Mouse (Mus musculus) hindbrain, embryonic 15.5 days (tissue): ENCODE measurements around the gene Nup107. TPM values are rescaled to one million over a fixed set of nuclear protein-coding genes. Genes with fewer than 3 reads are reported as not detected.
"Not testable (repeated sequence)": the region's sequence is repeated elsewhere in the genome, so short reads cannot be mapped to it uniquely, and the experiment has no call there.

Source experiments
- ATAC-seq: fragments of 200-750 bp; cut with Nextera tagmentation; 2 replicates; pipeline ENCODE4 v1.8.0; 2017; ENCODE audit warnings: low read depth, moderate number of reproducible peaks, moderate TSS enrichment; ENCODE audit not compliant: low FRiP score
- H3K27ac ChIP-seq: fragments of 300-500 bp; sonication (generic); replicated peaks from 2 replicates; pipeline ENCODE4 v1.5.1; 2015; ENCODE audit warnings: mild to moderate bottlenecking, inconsistent platforms
- H3K27me3 ChIP-seq: fragments of 300-500 bp; sonication (generic); 2 replicates; pipeline ENCODE4 v1.6.1; 2015; ENCODE audit warnings: control low read depth, inconsistent platforms
- H3K36me3 ChIP-seq: fragments of 300-500 bp; sonication (generic); 2 replicates; pipeline ENCODE4 v1.6.1; 2015; ENCODE audit warnings: control low read depth, inconsistent platforms
- H3K4me1 ChIP-seq: fragments of 300-500 bp; sonication (generic); replicated peaks from 2 replicates; pipeline ENCODE4 v1.6.1; 2015; ENCODE audit warnings: control low read depth, inconsistent platforms
- H3K4me2 ChIP-seq: fragments of 300-500 bp; sonication (generic); 2 replicates; pipeline ENCODE4 v1.6.1; 2015; ENCODE audit warnings: moderate library complexity, mild to moderate bottlenecking, inconsistent platforms
- H3K4me3 ChIP-seq: fragments of 300-500 bp; sonication (generic); 2 replicates; pipeline ENCODE4 v1.5.1; 2015; ENCODE audit warnings: mild to moderate bottlenecking, inconsistent platforms
- H3K9ac ChIP-seq: fragments of 300-500 bp; sonication (generic); 2 replicates; pipeline ENCODE4 v1.6.1; 2015; ENCODE audit warnings: inconsistent platforms
- H3K9me3 ChIP-seq: fragments of 300-500 bp; sonication (generic); 2 replicates; pipeline ENCODE4 v1.6.1; 2016; ENCODE audit warnings: control low read depth, inconsistent platforms
- WGBS: fragments of 180-500 bp; shearing (Covaris S2); methylation state at CpG from one replicate; pipeline ENCODE4 v1.1.7; 2015; 5-methylcytosine and 5-hydroxymethylcytosine counted together
- polyA plus RNA-seq: library from polyadenylated mRNA; unstranded; fragments of >200 nt; fragmentation: Nextera tagmentation; extraction: Ambion mirVana; gene quantifications from 2 replicates; pipeline ENCODE4 v1.2.1, GENCODE M21; 2015

The Nup107 gene
- polyA plus RNA-seq, 1 experiment from 2014 or later = 31.4 TPM

GRCm38 (mm10) chr10:117734104-117734852 is 58.2 kb downstream of the Nup107 start:
- H3K9me3 ChIP-seq, H3K27me3 ChIP-seq, H3K9ac ChIP-seq, H3K27ac ChIP-seq, H3K4me2 ChIP-seq, H3K4me1 ChIP-seq, ATAC-seq, H3K4me3 ChIP-seq: not testable (repeated sequence)
- peaks cover 31% of the 10 kb centered on the region for H3K36me3 ChIP-seq
- 88% methylated on average over 10 of the region's 10 CpGs for WGBS

DNA sequence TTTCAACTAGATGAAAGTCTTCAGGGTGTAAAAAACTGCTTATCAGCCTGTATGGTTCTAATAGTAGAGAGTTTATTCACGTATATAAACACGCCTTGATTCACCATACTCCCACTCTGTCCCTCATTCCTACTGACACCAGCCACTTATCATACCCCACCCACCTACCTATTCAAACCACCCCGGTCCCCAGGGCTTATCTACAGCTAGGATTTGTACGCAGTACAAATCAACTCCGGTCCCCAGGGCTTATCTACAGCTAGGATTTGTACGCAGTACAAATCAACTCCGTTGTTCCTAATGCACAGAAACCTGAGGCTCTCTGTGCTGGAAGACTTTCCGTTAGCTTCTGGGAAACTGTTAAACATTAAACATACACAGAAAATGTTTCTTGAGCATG is 58.9 kb downstream of the Nup107 start:
- H3K27ac ChIP-seq, ATAC-seq, H3K4me1 ChIP-seq, H3K4me3 ChIP-seq, H3K9ac ChIP-seq, H3K9me3 ChIP-seq, H3K27me3 ChIP-seq, H3K4me2 ChIP-seq: not testable (repeated sequence)
- peaks cover 25% of the 10 kb centered on the region for H3K36me3 ChIP-seq
- 92% methylated on average over 8 of the region's 8 CpGs for whole genome bisulfite sequencing

- Histone ChIP-seq H3K4me3 (no peak overlapping the region), H3K9me3 (no peaks in the 10 kb centered on the region), H3K4me2 (no peak overlapping the region), H3K4me1 (no peaks in the 10 kb centered on the region), H3K27ac (no peak overlapping the region), H3K9ac (no peak overlapping the region), H3K36me3 (peaks cover 19% of the 10 kb centered on the region), H3K27me3 (no peaks in the 10 kb centered on the region)
- ATAC-seq = no peak
- 87% methylated on average over 14 of the region's 14 CpGs for WGBS
Measured at GRCm38 (mm10) chr10:117732962-117733592, 59.4 kb downstream of the Nup107 start.

DNA sequence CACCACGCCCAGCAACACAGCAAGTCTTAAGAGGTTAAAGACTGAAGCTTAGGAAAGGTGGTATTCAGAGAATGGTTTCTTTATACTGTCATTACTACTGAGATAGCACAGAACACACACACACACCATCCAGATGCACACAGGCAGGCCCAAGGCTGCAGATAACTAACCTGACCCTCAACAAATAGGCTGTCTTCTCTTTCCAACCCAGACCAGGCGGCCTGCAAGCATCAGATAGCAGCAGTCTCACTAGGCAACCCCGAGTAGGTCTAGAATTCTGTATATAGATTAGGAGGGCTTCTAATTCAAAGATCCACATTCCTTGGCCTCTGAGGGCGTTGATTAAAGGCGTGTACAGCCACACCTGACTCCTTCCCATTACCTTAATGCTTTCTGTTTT is 60.3 kb downstream of the Nup107 start:
- no peaks in the 10 kb centered on the region for H3K9me3 ChIP-seq
- H3K9ac ChIP-seq = no peak overlapping the region
- 94% methylated on average over 5 of the region's 5 CpGs for WGBS

GRCm38 (mm10) chr10:117731244-117732101 is 61.0 kb downstream of the Nup107 start:
- Histone ChIP-seq H3K4me3 (no peak overlapping the region), H3K27ac (no peak overlapping the region), H3K4me2 (no peak overlapping the region), H3K9me3 (no peaks in the 10 kb centered on the region), H3K27me3 (no peaks in the 10 kb centered on the region), H3K36me3 (peaks cover 6% of the 10 kb centered on the region), H3K4me1 (no peaks in the 10 kb centered on the region), H3K9ac (no peak overlapping the region)
- ATAC-seq = no peak
- 59% methylated on average over 14 of the region's 15 CpGs for WGBS

More for the DNA sequence above, 60.3 kb downstream of the Nup107 start:
- no peak overlapping the region for H3K27ac ChIP-seq
- peaks cover 13% of the 10 kb centered on the region for H3K36me3 ChIP-seq
- no peak for ATAC-seq
- H3K27me3 ChIP-seq = no peaks in the 10 kb centered on the region
- no peak overlapping the region for H3K4me2 ChIP-seq
- H3K4me1 ChIP-seq = no peaks in the 10 kb centered on the region
- H3K4me3 ChIP-seq = no peak overlapping the region

DNA sequence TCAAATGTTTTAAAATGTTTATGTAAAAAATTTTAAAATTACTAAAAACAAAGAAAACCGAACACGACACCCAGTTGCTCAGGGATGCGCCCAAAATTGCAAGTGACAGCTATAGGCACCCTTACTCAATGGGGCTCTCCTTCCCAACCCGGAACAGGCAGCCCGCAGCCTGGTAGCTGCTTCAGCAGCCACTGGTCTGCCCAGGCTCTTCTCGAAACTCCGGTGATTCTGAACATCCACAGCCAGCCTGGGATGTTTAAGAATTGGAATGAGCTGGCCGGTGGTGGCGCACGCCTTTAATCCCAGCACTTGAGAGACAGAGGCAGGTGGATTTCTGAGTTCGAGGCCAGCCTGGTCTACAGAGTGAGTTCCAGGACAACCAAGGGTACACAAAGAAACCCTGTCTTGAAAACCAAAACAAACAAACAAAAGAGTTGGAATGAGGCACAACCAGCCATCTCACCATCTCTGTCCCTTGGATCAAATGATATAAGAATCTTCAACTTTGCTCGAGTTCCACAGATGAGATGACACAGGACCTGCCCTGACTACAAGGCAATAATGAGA is 61.8 kb downstream of the Nup107 start:
- WGBS = 96% methylated on average over 12 of the region's 12 CpGs
- Histone ChIP-seq H3K27me3 (no peaks in the 10 kb centered on the region), H3K27ac (no peak overlapping the region), H3K4me3 (no peak overlapping the region), H3K9me3 (no peaks in the 10 kb centered on the region), H3K36me3 (no peaks in the 10 kb centered on the region), H3K4me1 (no peaks in the 10 kb centered on the region), H3K9ac (no peak overlapping the region), H3K4me2 (no peak overlapping the region)
- ATAC-seq = no peak

DNA sequence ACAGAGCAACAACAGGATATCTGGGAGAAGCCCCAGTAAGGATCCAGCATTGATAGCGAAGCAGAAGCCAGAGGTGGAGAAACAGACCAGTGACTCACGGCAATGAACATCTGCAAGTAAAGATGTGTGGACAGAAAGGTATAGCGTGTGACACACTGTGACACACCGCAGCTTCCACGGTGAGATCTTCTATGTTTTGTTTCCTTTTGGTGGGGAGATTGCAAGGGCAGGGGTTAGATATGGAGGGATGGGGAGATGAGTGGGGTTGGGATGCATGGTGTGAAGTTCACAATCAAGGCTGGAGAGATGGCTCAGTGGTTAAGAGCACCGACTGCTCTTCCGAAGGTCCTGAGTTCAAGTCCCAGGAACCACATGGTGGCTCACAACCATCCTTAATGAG is 62.4 kb downstream of the Nup107 start:
- Histone ChIP-seq H3K4me3 (no peak overlapping the region), H3K4me2 (no peak overlapping the region), H3K9ac (no peak overlapping the region), H3K27me3 (no peaks in the 10 kb centered on the region), H3K36me3 (no peaks in the 10 kb centered on the region), H3K9me3 (no peaks in the 10 kb centered on the region), H3K4me1 (no peaks in the 10 kb centered on the region), H3K27ac (no peak overlapping the region)
- 94% methylated on average over 7 of the region's 7 CpGs for WGBS
- ATAC-seq = no peak

DNA sequence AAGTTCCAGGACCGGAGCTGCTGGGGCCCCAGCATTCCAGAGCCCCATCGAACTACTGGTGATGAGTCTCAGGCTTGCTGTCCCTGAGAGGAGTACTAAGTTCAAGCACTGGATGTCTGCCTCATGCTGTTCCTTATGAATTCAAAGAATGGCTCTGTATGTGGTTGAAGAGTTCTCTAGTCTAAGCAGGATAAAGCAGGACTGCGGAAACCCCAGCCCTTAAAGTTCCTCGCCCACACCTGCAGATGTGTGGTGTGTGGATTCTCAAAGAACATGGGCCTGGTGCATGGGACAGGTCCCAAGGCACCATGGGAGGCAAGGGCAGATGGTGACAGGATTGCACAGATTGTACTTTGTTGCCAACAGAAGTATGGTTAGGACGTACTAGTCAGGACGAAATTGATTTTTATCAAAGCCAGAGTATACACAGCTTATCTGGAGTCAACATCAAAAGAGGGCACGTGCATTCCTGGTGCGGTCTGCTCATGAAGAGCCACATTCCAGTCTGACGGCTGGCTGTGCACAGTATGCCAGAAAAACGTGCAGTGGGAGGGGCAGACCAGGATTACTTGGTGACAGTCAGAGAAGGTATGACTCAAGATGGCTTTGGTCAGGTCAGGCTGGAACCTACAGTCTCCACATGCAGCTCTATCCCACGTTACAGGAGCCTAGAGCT is 63.2 kb downstream of the Nup107 start:
- Histone ChIP-seq H3K27ac (no peak overlapping the region), H3K36me3 (no peaks in the 10 kb centered on the region), H3K9ac (no peak overlapping the region), H3K4me2 (no peak overlapping the region), H3K9me3 (no peaks in the 10 kb centered on the region), H3K4me1 (no peaks in the 10 kb centered on the region), H3K4me3 (no peak overlapping the region), H3K27me3 (no peaks in the 10 kb centered on the region)
- 84% methylated on average over 11 of the region's 11 CpGs for WGBS
- ATAC-seq = no peak

- Histone ChIP-seq H3K27me3 (no peaks in the 10 kb centered on the region), H3K4me1 (no peaks in the 10 kb centered on the region), H3K4me2 (no peak overlapping the region), H3K36me3 (no peaks in the 10 kb centered on the region), H3K4me3 (no peak overlapping the region), H3K27ac (no peak overlapping the region), H3K9me3 (no peaks in the 10 kb centered on the region), H3K9ac (no peak overlapping the region)
- 87% methylated on average over 5 of the region's 5 CpGs for WGBS
- ATAC-seq = no peak
Measured at GRCm38 (mm10) chr10:117728574-117728973, 63.9 kb downstream of the Nup107 start.

DNA sequence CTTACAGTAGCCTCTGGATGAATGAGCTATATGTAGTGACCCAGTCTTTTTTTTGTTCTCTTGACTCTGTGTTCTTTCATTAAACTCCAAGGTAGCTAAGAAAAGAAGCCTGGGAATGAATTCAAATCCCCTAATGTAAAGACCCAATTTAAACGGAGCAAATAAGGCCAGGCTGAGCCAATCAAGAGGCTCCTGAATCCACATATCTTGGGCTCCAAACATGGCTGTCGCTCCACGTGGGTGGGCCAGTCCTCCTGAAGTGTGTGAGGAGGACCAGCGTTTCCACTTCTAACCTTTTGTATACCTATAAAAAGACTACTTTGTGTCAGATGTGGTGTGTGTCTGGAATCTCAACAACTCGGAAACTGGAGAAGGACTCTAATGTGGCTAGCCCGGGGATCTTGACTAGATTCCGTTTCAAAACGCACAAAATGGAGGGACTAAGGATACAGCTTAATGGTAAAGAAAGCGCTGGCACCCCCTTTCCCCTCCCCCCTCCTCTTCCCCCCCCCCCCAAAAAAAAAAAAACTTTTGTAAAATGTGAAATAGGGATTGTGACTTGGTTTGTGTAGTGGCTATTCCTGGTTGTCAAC is 64.9 kb downstream of the Nup107 start:
- Histone ChIP-seq H3K4me3 (no peak overlapping the region), H3K4me2 (no peak overlapping the region), H3K9me3 (no peaks in the 10 kb centered on the region), H3K4me1 (no peaks in the 10 kb centered on the region), H3K27me3 (no peaks in the 10 kb centered on the region), H3K27ac (no peak overlapping the region), H3K9ac (no peak overlapping the region), H3K36me3 (no peaks in the 10 kb centered on the region)
- 81% methylated on average over 9 of the region's 9 CpGs for WGBS
- ATAC-seq = no peak

- Histone ChIP-seq H3K4me1 (no peaks in the 10 kb centered on the region), H3K27ac (no peak overlapping the region), H3K36me3 (no peaks in the 10 kb centered on the region), H3K9me3 (no peaks in the 10 kb centered on the region), H3K4me3 (no peak overlapping the region), H3K4me2 (no peak overlapping the region), H3K9ac (no peak overlapping the region), H3K27me3 (no peaks in the 10 kb centered on the region)
- ATAC-seq = no peak
- WGBS = 98% methylated on average over 4 of the region's 4 CpGs
Measured at GRCm38 (mm10) chr10:117726888-117727385, 65.6 kb downstream of the Nup107 start.
